Mouse (Mus musculus) lung, postnatal 0 days (tissue): Measurements from ENCODE around the gene Gm28048. TPM values are rescaled to one million over a fixed set of nuclear protein-coding genes. Genes with fewer than 3 reads are reported as not detected.

Experiments used
- ATAC-seq: fragments of 200-750 bp; cut with Nextera tagmentation; 2 replicates; pipeline ENCODE4 v1.8.0; 2017; ENCODE audit warnings: moderate library complexity
- DNase-seq: peaks from one replicate; pipeline ENCODE4 v3.0.0-alpha.2; 2016; ENCODE audit warnings: low spot score
- H3K27ac ChIP-seq: fragments of 300-500 bp; sonication (generic); 2 replicates; pipeline ENCODE4 v1.5.1; 2014; ENCODE audit warnings: antibody characterized with exemption, mild to moderate bottlenecking, low read length, mixed read lengths
- H3K27me3 ChIP-seq: fragments of 300-500 bp; sonication (generic); replicated peaks from 2 replicates; pipeline ENCODE4 v1.6.1; 2014; ENCODE audit warnings: low read length, mixed read lengths; ENCODE audit not compliant: insufficient read depth
- H3K36me3 ChIP-seq: fragments of 300-500 bp; sonication (generic); 2 replicates; pipeline ENCODE4 v1.6.1; 2014; ENCODE audit warnings: low read length, mixed read lengths; ENCODE audit not compliant: insufficient read depth
- H3K4me1 ChIP-seq: fragments of 300-500 bp; sonication (generic); 2 replicates; pipeline ENCODE4 v1.6.1; 2014; ENCODE audit warnings: antibody characterized with exemption, low read depth, low read length, mixed read lengths; ENCODE audit not compliant: insufficient read depth
- H3K4me2 ChIP-seq: fragments of 300-500 bp; sonication (generic); replicated peaks from 2 replicates; pipeline ENCODE4 v1.6.1; 2014; ENCODE audit warnings: low read depth, mild to moderate bottlenecking, low read length, moderate library complexity, mixed read lengths
- H3K4me3 ChIP-seq: fragments of 300-500 bp; sonication (generic); 2 replicates; pipeline ENCODE4 v1.5.1; 2014; ENCODE audit warnings: low read depth, low read length
- H3K9ac ChIP-seq: fragments of 300-500 bp; sonication (generic); replicated peaks from 2 replicates; pipeline ENCODE4 v1.6.1; 2014; ENCODE audit warnings: low read depth, mild to moderate bottlenecking
- H3K9me3 ChIP-seq: fragments of 300-500 bp; sonication (generic); 2 replicates; pipeline ENCODE4 v1.6.1; 2016; ENCODE audit warnings: low read length, mixed read lengths
- CTCF ChIP-seq: IDR thresholded peaks from 2 replicates; pipeline ENCODE4 v1.5.1; 2016; ENCODE audit warnings: antibody characterized with exemption, mild to moderate bottlenecking
- EP300 ChIP-seq: IDR thresholded peaks from 2 replicates; pipeline ENCODE4 v1.6.1; 2016; ENCODE audit warnings: antibody characterized with exemption, mild to moderate bottlenecking, control low read depth
- WGBS: fragments of 180-500 bp; shearing (Covaris S2); extraction: QIAGEN DNeasy Blood & Tissue Kit; methylation state at CpG from one replicate; pipeline ENCODE4 v1.1.7; 2014; 5-methylcytosine and 5-hydroxymethylcytosine counted together
- polyA plus RNA-seq: library from polyadenylated mRNA; unstranded; fragments of >200 nt; fragmentation: Nextera tagmentation; extraction: Ambion mirVana; gene quantifications from 2 replicates; pipeline ENCODE4 v1.2.1, GENCODE M21; 2015

Gm28048 gene
- polyA plus RNA-seq, 1 experiment from 2014 or later: 26.1 TPM

- WGBS: 30% methylated on average over 1 of the region's 1 CpGs
- H3K27me3 ChIP-seq: no peaks in the 10 kb centered on the region
- TF ChIP-seq EP300: no peak
- no peak for TF ChIP-seq CTCF
- H3K4me3 ChIP-seq: no peak overlapping the region
- H3K9ac ChIP-seq: no peak overlapping the region
- peaks cover 8% of the 10 kb centered on the region; the same call in 1 of the 2 replicates for H3K4me1 ChIP-seq
- no peak for ATAC-seq
- H3K4me2 ChIP-seq: no peak overlapping the region
- H3K36me3 ChIP-seq: peaks cover 9% of the 10 kb centered on the region; the same call in 1 of the 2 replicates
- H3K9me3 ChIP-seq: no peaks in the 10 kb centered on the region
- DNase-seq: no peak
- H3K27ac ChIP-seq: no peak overlapping the region
Observed at GRCm38 (mm10) chr11:22838361-22838760, 143.5 kb downstream of the Gm28048 start.

DNA sequence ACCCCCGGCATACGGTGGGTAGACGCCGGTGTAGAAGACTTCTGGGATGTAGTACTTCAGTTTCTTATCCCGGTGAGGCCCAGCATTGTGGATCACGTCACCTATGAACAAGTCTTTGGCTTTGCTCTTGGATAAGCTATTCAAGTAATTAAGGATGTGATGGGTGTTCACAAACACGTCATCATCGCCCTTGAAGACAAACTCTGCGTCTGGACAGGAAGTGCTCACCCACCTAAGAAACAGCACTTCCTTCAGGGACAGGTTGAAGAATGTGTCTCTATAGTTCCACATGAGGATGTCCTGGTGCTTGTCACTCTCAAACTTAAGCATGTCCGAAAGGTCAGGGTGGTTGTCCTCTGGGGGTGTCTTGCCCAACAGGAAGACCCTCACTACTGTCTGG, 145.6 kb downstream of the Gm28048 start:
- Histone ChIP-seq H3K27me3 (no peaks in the 10 kb centered on the region), H3K9ac (no peak overlapping the region), H3K4me1 (peaks cover 2% of the 10 kb centered on the region; the same call in 1 of the 2 replicates), H3K36me3 (peaks cover 9% of the 10 kb centered on the region; the same call in 1 of the 2 replicates), H3K4me2 (no peak overlapping the region), H3K27ac (no peak overlapping the region), H3K4me3 (no peak overlapping the region), H3K9me3 (no peaks in the 10 kb centered on the region)
- DNase-seq (no peak), ATAC-seq (no peak)
- TF ChIP-seq CTCF (no peak), EP300 (no peak)
- 80% methylated on average over 10 of the region's 10 CpGs for WGBS

DNA sequence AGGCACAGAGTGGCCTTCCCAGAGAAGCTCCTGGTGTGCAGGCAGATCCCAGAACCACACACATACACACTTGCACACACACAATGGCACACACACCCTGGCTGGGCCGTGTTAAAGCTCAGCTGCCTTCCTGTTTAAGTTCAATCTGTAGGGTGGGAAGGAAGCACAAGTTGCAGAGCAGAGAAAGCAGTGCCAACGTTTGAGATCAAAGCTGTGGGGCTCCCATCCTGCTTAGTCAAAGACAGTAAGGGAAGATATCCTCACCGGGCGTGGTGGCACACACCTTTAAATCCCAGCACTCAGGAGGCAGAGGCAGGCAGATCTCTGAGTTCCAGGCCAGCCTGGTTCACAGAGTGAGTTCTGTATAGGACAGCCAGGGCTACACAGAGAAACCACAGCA, 149.3 kb downstream of the Gm28048 start:
- Histone ChIP-seq H3K4me1 (no peaks in the 10 kb centered on the region), H3K4me3 (no peak overlapping the region), H3K4me2 (no peak overlapping the region), H3K27ac (no peak overlapping the region), H3K27me3 (no peaks in the 10 kb centered on the region), H3K9ac (no peak overlapping the region), H3K9me3 (no peaks in the 10 kb centered on the region), H3K36me3 (peaks cover 9% of the 10 kb centered on the region; the same call in 1 of the 2 replicates)
- TF ChIP-seq EP300: no peak
- TF ChIP-seq CTCF: no peak
- no peak for DNase-seq
- ATAC-seq: no peak
- 58% methylated on average over 4 of the region's 4 CpGs for WGBS

DNA sequence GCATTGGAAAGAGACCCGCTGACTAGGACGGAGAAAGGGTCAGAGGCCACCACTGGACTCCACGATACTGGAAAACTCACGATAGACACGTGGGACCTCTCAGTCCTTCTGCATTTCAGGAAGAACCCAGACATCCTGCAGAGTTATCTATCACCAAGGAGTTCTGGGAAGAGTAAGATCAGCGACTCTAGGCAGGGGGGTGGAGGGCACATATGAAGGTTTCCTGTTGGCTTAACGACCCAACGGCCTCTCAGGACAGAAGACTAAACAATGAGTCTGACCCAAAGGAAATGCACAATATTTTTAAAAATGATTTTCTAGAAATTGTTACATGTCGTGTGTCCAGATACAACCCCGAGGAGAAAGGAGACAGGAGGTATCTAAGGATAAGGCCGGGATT, 150.0 kb downstream of the Gm28048 start:
- Histone ChIP-seq H3K27ac (no peak overlapping the region), H3K4me1 (no peaks in the 10 kb centered on the region), H3K9me3 (no peaks in the 10 kb centered on the region), H3K4me2 (no peak overlapping the region), H3K9ac (no peak overlapping the region), H3K36me3 (peaks cover 9% of the 10 kb centered on the region; the same call in 1 of the 2 replicates), H3K4me3 (no peak overlapping the region), H3K27me3 (no peaks in the 10 kb centered on the region)
- TF ChIP-seq EP300 (no peak), CTCF (no peak)
- 75% methylated on average over 11 of the region's 11 CpGs for WGBS
- ATAC-seq: no peak
- no peak for DNase-seq

- 80% methylated on average over 6 of the region's 6 CpGs for WGBS
- TF ChIP-seq CTCF: no peak
- no peak for TF ChIP-seq EP300
- Histone ChIP-seq H3K36me3 (no peaks in the 10 kb centered on the region), H3K27ac (no peak overlapping the region), H3K9ac (no peak overlapping the region), H3K4me1 (no peaks in the 10 kb centered on the region), H3K9me3 (no peaks in the 10 kb centered on the region), H3K4me2 (no peak overlapping the region), H3K4me3 (no peak overlapping the region), H3K27me3 (no peaks in the 10 kb centered on the region)
- ATAC-seq (no peak), DNase-seq (no peak)
Observed at GRCm38 (mm10) chr11:22830684-22831083, 151.2 kb downstream of the Gm28048 start.

DNA sequence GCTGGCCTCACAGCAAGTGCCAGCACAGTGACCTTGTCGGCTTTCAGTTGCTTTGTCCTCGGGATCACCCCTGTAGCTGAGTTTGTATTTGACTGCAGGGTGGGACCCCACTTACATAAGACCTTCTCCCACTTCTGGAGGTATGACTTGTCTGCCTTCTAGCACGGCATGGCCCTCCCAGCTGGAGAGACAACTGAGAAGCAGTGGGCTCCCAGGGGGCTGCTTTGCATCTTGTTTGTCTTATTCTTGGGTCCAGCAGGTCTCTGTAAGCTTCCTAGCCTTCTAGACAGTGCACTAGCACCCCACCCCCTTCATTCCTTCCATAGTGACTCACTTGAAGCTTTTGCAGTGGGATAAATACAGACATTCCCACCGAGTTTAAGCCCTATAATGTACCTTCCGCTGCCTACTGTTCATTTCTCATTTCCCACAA, 151.7 kb downstream of the Gm28048 start:
- Histone ChIP-seq H3K36me3 (no peaks in the 10 kb centered on the region), H3K27me3 (no peaks in the 10 kb centered on the region), H3K9ac (no peak overlapping the region), H3K4me3 (no peak overlapping the region), H3K27ac (0 out of 2 replicates have a peak overlapping the region, but pooled peaks have one; percentile 20), H3K4me2 (no peak overlapping the region), H3K4me1 (no peaks in the 10 kb centered on the region), H3K9me3 (no peaks in the 10 kb centered on the region)
- DNase-seq (no peak), ATAC-seq (peak; percentile 64)
- 46% methylated on average over 5 of the region's 5 CpGs for WGBS
- no peak for TF ChIP-seq EP300
- no peak for TF ChIP-seq CTCF
